Mouse (Mus musculus): Measurements from ENCODE around the gene Crat.
"Not testable (repeated sequence)": the region's sequence is repeated elsewhere in the genome, so short reads cannot be mapped to it uniquely, and the experiment has no call there.

Crat gene

DNA sequence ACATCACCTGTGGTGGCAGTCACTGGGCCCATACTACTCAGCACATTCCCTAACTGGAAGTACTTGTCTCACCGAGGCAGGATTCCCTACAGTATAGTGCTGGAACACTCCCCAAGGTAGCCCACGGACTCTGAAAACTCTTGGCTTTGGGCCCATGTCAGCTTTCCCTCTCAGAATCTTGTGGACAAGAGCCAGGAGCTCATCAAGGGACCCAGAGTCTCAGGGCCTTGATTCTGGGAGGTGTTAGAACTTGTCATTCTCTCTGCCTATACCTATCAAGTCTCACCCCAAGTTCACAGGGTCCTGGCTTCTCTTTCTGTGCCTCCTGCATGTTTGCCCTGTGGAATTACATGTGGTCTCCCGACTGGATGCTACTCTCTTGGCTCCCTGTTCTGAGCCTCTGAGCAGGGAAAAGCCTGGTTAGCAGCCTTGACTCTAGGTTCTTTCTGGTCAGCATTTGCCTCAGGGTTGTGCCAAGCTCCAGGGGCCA, 24.6 kb upstream of the Crat start:
- peak in 1 of 2 experiments; percentile 47 for DNase-seq

DNA sequence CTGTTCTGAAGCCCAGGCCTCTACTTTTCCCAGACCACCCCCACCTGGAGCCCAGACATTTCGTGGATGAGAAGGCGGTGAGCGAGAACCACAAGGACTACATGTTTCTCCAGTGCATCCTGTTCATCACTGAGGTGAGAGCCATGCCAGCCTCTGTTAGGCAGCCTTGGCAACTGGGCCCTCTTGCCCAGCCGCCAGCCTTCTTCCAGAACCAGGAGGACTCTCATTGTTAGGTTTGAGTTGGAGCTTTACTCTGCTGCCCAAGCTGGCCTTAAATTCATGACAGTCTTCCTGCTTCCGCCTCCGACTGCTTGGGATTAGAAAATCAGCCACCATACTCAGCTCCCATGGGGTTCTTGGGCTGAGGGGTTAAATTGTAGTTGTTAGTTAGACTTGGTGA, 24.0 kb upstream of the Crat start:
- no peak for DNase-seq

DNA sequence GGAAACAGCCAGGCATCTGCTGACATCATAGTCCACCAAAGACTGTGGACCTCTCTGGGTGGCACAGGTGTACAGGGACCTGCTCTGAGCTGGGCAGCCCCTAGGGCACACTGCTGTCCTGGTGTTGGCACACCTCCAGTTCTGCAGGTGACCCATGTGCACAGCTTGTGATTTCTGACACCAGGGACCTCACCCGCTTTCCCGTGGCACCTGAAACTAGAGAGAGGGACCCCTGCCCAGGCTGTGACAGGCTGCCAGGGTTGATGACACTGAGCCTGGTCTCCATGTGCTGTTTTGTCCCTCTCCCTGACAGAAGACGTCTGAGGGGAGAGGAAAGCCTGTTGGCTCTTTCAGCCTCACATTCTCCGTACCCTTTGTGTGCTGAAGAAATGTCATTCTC, 22.2 kb upstream of the Crat start:
- DNase-seq, result no peak

DNA sequence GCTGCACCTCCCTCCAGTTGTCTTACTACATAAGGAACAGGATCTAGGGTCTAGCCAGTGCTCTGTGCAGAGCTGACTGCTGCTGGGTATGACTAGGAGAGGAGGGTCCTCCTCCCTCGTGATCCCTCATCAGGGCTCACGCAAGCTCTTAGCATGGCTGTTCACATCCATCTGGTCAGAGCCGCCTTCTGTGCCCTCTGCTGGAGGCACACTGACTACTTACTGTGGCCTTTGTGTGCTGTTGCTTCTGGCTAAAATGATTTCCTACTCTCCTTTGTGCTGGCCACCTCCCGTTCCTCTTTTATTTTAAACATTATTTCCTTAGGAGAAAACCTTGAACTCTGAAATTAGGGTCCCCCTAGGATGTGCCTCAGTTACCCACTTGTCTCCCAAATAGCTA, 21.2 kb upstream of the Crat start:
- no peak for DNase-seq

DNA sequence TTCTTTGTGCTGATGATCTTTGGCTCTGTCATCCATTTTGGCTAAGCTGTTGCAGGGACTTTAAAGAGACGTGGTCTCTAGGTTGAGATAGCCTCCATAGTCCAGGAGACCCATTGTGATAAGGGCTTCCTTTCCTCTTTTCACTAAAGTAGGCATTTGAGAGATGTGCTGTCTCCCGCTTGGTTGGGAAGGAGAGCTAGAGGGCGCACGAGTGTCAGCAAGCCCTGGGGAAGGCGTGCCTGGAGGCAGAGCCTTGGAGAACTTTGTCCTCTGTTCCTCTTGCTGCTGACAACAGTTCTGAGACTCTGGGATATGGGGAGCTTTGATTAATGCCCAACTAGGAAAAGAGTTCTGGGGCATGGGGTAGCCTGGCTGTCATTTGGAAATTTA, 20.5 kb upstream of the Crat start:
- DNase-seq, result peak; percentile 75 to 84

DNA sequence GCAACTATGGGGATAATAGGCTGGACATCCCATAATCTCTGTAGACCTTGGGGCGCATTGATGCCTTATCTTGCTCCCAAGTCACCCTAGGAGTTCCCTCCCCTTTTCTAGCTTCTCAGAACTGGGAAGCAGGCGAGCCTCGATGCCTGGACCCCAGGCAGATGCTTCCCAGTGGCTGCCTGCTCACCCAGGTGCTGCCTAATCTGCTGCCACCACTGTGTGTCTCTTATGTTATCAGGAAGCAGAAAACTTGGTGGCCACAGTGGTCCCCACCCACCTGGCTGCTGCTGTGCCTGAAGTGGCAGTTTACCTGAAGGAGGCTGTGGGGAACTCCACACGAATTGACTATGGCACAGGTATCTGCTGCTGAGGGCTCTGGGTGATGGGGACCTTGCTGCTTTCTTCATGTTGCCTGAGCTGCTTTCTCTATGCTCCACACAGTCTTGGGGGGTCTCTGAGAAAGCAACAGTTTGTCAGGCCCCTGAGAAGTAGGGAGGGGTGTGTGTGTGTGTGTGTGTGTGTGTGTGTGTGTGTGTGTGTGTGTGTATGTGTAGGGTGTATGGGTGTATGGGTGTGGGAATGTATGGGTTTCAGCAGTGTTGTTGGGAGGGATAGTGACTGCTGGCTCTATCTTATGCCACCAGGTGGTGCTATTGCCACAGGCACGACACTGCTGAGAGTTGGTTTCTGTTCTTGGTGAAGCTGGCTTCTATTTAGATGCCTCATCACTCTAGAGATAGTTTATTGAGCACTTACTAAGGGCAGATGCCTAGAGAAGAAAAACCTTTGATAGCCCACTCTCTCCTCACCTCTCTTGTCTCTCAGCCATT, 19.9 kb upstream of the Crat start:
- DNase-seq, result peak; percentile 80 to 85

DNA sequence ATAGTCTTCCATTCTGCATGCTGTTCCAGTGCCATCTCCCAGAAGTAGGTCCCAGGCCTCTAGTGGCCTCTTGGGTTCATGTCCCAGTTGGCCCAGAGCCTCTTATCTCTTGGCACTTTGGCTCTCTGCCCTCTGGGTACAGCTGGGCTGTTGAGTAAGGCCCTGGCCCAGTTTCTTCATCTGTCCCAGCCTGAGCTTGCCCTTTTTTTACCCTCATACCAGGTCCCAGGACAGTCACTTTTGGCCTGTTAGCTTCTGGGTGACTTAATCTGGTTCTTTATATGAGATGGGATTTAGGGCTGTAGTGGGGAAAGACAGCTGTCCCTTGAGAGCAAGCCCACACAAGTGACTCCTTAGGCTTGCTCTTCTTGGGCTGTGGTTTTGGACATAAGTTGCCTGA, 13.5 kb upstream of the Crat start:
- DNase-seq, result no peak

DNA sequence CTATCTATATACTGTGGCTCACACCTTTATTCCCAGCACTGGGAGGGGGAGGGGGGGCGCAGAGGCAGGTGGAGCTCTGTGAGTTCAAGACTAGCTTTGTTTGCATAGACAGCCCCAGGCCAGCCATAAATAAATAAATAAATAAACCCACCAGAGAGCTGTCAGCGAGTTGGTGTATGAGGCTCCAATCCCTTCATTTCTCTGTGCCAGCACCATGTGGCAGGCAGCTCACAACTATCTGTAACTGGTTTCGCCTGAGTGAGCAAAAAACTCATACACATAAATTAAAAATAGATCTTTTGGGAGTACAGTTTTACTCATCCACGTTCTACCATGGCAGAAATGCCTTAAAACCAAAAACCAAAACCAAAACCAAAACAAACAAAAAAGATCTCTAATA, 5.8 kb upstream of the Crat start:
- DNase-seq, result no peak

DNA sequence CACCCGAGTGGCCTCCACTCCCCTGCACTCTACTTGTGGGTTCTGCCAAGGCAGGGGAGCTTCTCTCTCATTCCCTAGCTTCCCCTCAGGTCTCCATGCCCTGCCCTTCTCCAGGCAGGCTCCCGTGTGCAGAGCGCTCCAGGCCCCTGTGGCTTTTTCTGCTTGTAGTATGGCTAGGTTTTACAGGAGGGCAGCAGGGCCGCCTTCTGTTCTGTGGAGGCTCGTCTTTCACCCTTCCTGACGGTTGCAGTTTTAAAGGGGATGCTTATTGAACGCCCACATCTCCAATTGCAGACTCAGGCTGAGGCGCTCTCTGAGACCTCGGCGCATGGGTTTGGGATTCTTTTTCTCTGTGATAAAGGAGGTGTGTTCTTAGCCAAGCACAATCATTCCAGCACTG, 3.5 kb upstream of the Crat start:
- DNase-seq, result peak in 1 of 2 experiments; percentile 22

DNA sequence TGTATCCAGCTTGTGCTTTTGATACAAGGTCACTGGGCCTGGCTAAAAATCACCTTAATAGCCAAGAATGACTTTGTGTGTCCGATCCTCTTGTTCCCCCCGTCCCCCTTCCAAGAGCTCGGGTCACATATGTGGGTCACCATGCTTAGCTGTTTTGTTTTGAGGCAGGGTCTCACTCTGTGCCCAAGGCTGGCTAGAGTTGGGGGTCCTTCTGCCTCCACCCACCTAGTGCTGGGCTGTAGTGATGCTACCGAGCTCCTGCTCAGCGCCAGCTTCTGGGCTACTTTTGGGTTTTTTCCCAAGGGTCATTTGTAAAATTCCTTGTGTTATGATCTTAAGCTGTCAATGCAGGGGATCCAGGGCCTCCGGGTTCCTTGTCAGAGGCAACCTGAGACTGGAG, 2.6 kb upstream of the Crat start:
- DNase-seq, result no peak

DNA sequence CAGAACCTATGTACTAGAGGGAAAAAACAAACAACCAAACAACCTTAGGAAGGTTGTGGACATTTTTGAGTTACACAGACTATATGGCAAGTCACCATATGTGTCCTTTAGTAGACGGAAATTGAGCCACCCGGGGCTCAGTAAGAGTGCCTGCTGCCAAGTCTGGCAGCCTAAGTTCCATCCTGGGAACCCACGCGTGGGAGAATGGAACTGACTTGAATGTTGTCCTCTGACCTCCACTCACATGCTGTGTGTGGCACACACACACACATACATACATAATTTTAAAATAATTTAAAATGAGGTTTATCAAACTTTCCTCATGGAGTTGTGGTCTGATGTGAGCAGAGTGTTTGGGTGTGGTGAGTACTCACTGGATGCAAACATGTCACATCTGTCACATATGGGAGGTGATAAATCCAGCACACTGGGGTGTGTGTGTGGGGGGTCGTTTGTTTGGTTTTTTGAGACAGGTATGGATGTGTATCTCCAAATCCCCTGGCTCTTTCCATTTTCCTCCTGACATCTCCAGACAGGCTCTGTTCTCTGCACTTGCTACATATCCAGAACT, 2.1 kb upstream of the Crat start:
- no peak for DNase-seq

DNA sequence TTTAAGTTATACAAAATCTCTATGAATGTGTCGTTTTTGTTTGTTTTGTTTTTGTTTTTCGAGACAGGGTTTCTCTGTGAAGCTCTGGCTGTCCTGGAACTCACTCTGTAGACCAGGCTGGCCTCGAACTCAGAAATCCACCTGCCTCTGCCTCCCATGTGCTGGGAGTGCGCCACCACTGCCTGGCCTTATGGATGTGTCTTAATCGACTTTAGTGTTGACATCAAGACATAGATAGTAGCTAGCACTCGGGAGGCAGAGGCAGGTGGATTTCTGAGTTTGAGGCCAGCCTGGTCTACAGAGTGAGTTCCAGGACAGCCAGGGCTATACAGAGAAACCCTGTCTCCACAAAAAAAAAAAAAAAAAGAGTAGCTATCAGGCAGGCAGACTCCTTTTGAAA, 1.5 kb upstream of the Crat start:
- not testable (repeated sequence) for DNase-seq

DNA sequence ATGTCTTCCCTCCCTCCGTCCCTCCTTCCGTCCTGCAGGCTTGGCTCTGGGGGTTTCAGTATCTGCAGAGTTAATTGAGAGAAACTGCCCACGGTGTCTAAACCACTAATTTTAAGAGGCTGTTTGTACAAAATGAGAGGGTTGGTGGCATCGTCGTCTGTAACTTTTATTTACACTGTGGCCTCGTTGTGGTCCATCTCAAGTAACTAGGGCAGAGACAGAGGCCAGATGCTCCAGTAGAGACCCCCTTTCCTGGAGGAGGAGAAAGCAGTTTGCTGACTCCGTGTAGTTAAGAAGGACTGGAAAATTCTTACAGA, 994 bp upstream of the Crat start:
- DNase-seq, result no peak

DNA sequence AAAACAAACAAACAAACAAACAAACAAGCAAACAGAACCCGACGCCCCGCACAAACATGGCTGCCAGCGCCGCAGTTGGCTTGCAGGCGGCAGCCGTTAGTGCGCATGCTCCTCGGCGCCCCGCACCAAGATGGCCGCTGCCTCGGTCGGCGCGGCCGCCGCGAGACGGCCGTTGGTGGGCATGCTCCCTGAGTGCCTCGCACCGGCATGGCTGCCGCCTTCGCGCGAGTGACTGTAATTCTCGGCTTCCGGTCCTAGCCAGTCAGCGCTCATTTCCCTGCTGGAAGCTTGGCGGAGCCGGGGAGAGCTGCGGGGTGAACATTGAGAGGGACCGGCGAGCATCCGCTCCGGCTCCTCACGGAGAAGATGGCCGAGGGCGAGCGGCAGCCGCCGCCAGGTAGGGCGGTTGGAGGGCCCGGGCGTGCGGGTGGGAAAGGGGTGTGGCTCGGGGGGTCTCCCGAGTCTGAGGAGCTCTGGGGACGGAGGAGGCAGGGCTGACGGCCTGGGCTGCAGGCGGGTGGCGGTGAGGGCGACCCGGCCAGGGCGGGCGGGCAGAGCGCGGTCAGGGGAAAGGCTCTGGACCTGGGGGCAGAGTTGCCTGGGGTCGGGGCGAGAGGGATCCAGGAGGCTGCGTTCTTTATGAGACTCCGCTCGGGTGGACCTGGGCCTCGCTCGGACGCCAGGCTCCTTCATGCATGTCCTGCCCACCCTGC, 479 bp upstream of the Crat start, which contains the start of gene Ptpa:
Gene Ptpa, plus strand, starts transcription at position 104 of the 713 bp plus-strand sequence.
- peak; percentile 96 to 98 for DNase-seq

DNA sequence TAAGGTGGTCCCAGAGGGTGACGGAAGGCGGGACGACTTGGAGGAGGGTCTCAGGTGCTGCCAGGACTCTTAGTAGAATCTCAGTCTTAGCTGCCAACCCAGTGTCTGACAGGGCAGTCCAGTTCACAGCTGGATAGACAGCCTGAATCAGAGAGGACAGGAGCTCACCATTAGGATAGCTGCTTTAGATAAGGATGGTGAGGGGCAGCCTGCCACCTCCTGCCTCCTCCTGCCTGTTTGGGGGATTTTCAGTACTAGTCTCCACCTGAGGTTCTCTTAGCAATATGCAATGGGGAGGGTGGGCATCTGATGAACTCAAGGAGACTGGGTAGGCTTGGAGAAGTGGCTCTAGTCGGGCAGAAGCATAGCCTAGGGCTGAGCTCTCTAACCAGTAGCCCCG, 932 bp downstream of the Crat start:
- no peak for DNase-seq

DNA sequence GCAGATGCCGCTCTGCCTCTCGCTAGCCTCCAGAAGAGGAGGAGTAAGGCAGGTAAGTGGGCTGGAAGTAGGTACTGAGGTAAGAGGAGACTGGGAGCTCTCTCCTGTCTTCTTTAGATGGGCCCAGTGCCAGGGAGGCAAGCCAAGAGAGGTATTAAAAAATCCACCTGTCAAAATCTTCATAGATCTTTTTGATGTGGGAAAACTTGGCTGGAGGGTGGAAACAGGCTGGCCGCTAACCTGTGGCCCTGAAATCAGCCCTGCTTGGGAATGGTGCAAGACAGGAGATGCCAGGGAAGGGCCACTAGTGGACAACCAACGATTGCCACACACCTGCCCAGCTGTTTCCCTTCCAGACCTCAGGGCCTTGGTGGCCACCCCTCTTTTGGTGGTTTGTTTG, 1.5 kb downstream of the Crat start:
- no peak for DNase-seq

DNA sequence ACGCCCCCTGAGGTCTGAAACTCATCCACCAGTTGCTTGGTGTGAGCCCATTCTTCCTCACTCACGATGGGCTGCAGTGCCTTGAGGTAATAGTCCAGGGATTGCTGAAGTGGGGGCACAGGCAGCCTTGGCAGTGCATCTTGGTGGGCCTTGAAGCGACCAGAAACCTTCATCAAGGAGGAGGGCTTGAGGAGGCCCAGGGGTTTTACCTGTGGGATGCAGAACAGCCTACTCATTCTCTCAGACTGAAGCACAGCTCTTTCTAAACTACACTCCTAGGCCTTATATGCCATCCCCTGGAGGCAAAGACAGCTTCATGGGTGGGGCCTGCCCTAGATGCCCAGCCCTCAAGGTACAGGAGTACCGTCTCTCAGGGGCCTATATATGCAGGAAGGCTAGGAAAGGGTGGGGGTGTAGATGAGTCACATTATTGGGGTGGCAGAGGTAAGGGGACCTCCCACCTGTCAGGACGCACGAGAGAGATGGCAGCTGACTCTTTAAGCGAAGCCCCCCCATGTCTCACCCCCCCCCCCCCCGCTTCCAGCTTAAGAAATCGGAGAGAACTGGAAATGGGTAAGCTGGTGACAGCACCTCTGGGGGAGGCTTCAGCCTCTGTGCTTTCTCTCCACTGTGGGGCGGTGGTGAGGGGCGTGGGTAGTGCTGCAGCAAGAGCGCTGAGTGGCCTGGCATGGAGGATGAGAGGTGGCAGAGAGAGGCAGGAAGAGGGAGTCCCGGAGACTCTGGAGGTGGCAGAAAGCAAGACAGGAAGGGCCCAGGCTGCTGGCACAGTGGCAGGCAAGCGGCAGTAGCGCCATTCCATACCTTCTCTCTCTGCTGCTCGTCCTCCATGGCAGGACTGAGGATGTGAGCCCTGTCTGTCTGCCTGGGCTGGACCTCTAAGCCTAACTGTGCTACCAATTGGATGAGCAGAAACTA, 2.3 kb downstream of the Crat start:
- no peak for DNase-seq

DNA sequence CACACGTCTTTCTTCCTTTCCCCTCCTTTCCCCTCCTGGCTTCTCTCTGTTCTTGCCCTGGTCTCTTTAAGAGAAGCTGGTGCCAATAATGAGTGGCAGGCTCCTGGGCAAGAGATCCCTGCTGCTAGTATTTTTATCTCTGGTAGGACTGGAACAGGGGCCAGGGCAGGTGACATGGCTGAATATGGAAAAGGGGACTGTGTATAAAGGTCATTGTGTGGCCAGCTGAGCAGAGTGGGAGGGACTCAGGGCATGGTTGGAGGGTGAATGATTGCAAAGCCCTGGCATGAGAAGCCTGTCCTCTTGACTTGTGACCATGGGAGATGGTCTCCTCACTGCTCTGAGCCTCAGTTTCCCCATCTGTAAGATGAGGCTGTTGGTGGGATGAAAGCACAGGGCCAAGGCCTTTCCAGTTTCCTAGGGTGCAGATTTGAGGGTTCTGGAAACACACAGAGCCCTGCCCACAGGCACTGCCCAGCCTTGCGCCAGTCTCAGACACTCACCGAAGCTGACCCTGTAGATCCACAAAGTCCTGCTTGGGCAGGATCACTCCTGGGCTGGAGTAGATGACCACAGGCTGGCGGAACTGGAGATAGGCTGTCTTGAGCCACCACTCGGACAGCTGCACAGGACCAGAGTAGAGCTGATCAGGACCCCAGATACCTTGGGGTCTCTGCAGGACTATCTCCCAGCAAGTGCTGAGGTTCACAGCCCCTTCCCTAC, 6.0 kb downstream of the Crat start:
- DNase-seq, result peak in 1 of 2 experiments; percentile 30

DNA sequence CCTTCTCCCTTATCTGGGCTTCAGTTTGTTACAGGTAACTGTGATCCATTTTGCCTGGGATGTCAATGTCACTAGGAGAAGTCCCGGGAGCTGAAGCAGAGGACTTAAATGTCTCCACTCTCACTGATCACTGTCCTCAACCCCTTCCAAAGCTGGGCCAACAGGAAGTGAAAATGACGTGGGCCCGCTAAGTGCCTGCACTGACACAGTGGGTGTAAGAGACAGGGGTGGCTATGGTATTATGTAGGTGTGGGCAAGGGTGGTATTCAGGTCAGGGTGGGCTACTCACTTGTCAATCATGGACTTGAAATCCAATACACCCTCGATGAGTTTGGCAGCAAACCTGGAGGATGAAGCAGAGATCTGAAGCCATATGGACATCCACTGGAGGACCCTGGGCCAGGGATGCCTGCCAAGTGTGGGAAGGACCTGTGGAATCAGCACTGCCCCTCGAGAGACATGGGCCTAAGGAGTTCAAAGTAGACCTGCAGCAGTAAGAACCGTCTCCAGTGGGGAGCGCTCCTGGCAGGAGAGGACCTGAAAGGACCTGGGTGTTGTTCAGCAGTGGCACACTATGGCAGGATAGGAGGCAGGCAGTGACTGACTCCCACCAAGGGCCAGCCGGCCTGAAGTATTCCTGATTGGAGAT, 7.0 kb downstream of the Crat start:
- no peak for DNase-seq

DNA sequence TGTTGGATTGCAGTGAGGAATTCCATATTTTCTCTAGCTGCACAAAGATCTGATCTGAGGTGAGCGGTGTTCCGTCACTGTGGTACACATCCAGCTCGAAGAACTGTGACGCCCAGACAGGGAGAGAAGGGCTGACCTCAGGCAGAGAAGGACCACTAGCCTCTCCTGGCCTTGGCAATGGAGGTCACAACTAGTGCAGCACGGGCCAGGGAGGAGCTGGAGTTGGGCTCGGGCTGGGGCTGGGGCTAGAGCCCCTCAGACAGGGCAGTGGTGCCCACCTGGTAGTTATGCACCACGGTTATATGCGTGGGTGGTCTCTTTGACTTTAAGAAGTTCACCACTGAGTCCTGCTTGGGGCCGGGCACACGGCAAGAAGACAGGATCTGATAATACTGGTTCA, 7.8 kb downstream of the Crat start:
- no peak for DNase-seq

DNA sequence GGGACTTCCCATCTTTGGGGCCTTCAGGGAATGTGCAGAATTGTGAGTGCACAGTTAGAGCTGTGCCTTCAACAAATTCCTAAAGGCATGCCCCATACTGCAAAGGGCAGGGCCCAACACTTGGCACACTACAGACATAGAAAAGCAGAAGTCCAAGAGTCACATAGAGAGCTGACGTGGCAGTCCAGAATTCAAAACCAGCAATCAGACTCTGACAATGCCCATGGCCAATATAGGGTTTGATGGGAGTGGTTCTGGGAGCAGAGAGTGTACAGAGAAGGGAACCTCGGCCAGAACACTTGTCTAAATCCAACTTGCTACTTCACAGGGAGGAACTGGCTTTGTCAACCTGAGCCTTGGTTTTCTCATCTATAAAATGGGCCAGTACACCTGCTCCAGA, 8.4 kb downstream of the Crat start:
- DNase-seq, result no peak

DNA sequence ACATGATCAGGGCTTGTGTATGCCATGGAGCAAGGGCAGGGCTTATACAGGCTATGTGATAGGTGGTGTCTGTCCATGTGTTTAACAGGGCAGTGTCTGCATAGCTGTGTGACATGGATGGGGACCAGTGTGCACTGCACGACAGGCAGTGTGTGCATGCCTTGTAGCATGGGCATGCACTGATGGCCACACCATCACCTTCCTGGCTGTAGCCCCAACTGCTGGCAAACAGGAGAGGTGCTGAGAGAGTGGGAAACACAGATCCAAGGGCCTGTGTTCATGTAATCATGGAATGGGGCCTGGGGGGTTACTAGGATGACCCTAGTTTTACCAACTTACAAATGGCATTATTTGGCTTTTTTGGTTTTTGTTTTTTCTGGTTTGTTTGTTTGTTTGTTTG, 11.7 kb downstream of the Crat start:
- peak; percentile 33 to 38 for DNase-seq
